Mouse (Mus musculus) cerebellum, postnatal 4 days (tissue): Measurements from ENCODE around the gene Hip1.

Experiments
- DNase-seq, 2 experiments: peaks; one replicate each; pipeline ENCODE4 v3.0.0; 2022; ENCODE audit warnings: low spot score in 2 of 2, mixed read lengths in 1 of 2

Gene Hip1

GRCm38 (mm10) chr5:135442430-135442829 lies 102.5 kb downstream of the Hip1 start:
- DNase-seq = no peak

GRCm38 (mm10) chr5:135435039-135435438 lies 109.9 kb downstream of the Hip1 start:
- DNase-seq = no peak

GRCm38 (mm10) chr5:135433861-135434260 lies 111.1 kb downstream of the Hip1 start:
- DNase-seq = no peak

- DNase-seq = peak in 1 of 2 experiments; percentile 19
Observed at GRCm38 (mm10) chr5:135431111-135431510, 113.8 kb downstream of the Hip1 start.

GRCm38 (mm10) chr5:135428786-135429185 lies 116.1 kb downstream of the Hip1 start:
- DNase-seq = no peak

GRCm38 (mm10) chr5:135410266-135410665 lies 134.7 kb downstream of the Hip1 start:
- no peak for DNase-seq

- DNase-seq = no peak
Observed at GRCm38 (mm10) chr5:135408114-135408513, 136.8 kb downstream of the Hip1 start.

- no peak for DNase-seq
Observed at GRCm38 (mm10) chr5:135405437-135405836, 139.5 kb downstream of the Hip1 start.

GRCm38 (mm10) chr5:135404623-135405022 lies 140.3 kb downstream of the Hip1 start:
- DNase-seq = peak in 1 of 2 experiments; percentile 19

GRCm38 (mm10) chr5:135400244-135400643 lies 144.7 kb downstream of the Hip1 start:
- peak; percentile 80 to 86 for DNase-seq

GRCm38 (mm10) chr5:135399382-135399781 lies 145.5 kb downstream of the Hip1 start:
- no peak for DNase-seq

- DNase-seq = peak in 1 of 2 experiments; percentile 30
Observed at GRCm38 (mm10) chr5:135395826-135396225, 149.1 kb downstream of the Hip1 start.

GRCm38 (mm10) chr5:135394004-135394823 lies 150.7 kb downstream of the Hip1 start, which contains the start of gene Pom121:
Pom121 (minus strand) TSS chr5:135394546.
- DNase-seq = peak; percentile 57 to 82

GRCm38 (mm10) chr5:135383771-135384170 lies 161.1 kb downstream of the Hip1 start:
- DNase-seq = no peak

- DNase-seq = no peak
Observed at GRCm38 (mm10) chr5:135382746-135383145, 162.2 kb downstream of the Hip1 start.

- DNase-seq = no peak
Observed at GRCm38 (mm10) chr5:135381356-135381925, 163.5 kb downstream of the Hip1 start.

- no peak for DNase-seq
Observed at GRCm38 (mm10) chr5:135380681-135381080, 164.2 kb downstream of the Hip1 start.

GRCm38 (mm10) chr5:135376341-135376740 lies 168.6 kb downstream of the Hip1 start:
- DNase-seq = no peak

GRCm38 (mm10) chr5:135375167-135375566 lies 169.8 kb downstream of the Hip1 start:
- DNase-seq = peak in 1 of 2 experiments; percentile 51

GRCm38 (mm10) chr5:135373601-135374000 lies 171.3 kb downstream of the Hip1 start:
- DNase-seq = no peak

- no peak for DNase-seq
Observed at GRCm38 (mm10) chr5:135371195-135371594, 173.7 kb downstream of the Hip1 start.

GRCm38 (mm10) chr5:135369787-135370654 lies 174.9 kb downstream of the Hip1 start, which contains the start of gene Nsun5:
Nsun5 (plus strand) TSS chr5:135369953.
- DNase-seq = peak; percentile 84 to 97
